Mouse (Mus musculus) NIH3T3 (cell line): ENCODE measurements around the gene Cypt1.

Source experiments
- DNase-seq: peaks from one replicate; pipeline ENCODE4 v3.0.0-alpha.2; 2012; ENCODE audit warnings: low read depth

The Cypt1 gene

DNA sequence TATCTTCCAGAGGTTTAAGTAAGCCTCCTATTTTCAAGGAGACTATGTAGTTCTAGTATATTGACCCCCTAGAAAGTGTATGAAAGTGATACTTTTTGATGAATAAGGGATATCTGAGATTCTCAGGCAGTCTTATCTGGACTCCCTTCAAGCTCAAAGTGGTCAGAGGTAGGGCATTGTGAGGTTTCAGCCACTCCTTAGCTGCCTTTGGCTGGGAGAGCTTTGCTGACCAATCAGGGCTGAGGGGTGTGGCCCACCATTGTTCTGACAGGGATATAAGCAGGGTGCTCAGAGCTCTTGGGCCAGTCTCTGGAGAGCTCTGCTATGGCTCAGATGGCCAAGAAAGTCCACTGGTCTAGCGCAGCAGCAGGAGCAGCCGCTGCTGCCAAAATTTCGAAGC is at the start of gene Cypt1:
Cypt1 (plus strand) TSS at position 301 of the 400 bp plus-strand sequence.
- no peak for DNase-seq

GRCm38 (mm10) chrX:16546806-16547205 is 24.1 kb downstream of the Cypt1 start:
- DNase-seq = peak; percentile 72

DNA sequence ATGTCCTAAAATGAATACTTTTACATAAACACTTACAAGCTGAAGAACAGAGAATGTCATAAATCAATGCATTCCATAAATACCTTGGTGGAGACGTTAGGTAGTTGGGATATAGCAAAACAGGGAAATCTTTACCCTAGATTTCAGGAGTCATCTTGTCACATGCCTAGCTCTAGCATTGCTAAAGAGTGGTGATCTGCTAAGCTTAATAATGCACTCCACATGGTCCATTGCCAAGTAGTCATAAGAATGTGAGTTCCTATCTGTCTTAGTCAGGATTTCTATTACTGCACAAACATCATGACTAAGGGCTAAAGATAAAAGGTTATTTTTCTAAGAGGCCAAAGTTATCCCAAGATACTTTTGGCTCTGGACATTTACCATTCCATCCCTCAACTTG is 34.4 kb downstream of the Cypt1 start:
- DNase-seq = peak; percentile 83

DNA sequence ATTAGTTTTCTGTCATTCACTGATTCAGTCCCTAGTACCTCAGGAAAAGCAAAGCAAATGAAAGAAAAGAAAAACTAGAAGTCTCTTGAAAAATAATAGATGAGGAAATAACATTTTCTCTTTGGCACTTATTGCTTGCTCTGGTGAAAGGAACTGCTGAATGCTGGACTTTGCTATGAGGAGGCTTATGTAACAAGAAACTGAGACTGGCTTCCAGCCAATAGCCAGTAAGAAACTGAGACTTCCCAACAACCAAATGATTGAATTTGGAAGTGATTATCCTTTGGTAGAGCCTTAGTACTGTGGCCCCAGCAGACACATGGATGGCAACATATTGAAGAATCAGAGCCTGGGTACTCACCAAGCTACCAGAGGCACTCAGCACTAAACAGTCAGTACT is 35.8 kb downstream of the Cypt1 start:
- peak; percentile 65 for DNase-seq
